Mouse (Mus musculus) heart, postnatal 10 days (tissue): ENCODE results near the gene Pdgfa. TPM values are rescaled to one million over a fixed set of nuclear protein-coding genes. Genes with fewer than 3 reads are reported as not detected.

Experiments used
- DNase-seq, 2 experiments: peaks; one replicate each; pipeline ENCODE4 v3.0.0; 2021
- intact Hi-C: fragments of 180-260 bp; cut with DNase I; formaldehyde crosslinking; loops from one replicate; pipeline ENCODE4 v1.15.1; 2025
- total RNA-seq, 2 experiments: library from RNA; stranded (reverse); gene quantifications; 2 replicates each; pipeline ENCODE4 v1.2.3; 2021

Pdgfa gene
- total RNA-seq, 2 experiments from 2014 or later: 34.1 to 45.2 TPM

- intact Hi-C loops: no loop called here
- peak in 1 of 2 experiments; percentile 65 for DNase-seq
Measured at GRCm38 (mm10) chr5:138966033-138966724, 31.0 kb downstream of the Pdgfa start.

- intact Hi-C loops: no loop called here
Measured at GRCm38 (mm10) chr5:138965590-138965989, 31.6 kb downstream of the Pdgfa start.

GRCm38 (mm10) chr5:138956427-138956833, 40.7 kb downstream of the Pdgfa start:
- intact Hi-C loops: no loop called here
- peak in 1 of 2 experiments; percentile 57 for DNase-seq

More at GRCm38 (mm10) chr5:138965590-138965989, 31.6 kb downstream of the Pdgfa start:
- no peak for DNase-seq

GRCm38 (mm10) chr5:138953986-138954385, 43.2 kb downstream of the Pdgfa start:
- no peak for DNase-seq
- intact Hi-C loops: no loop called here

- intact Hi-C loops: no loop called here
- no peak for DNase-seq
Measured at GRCm38 (mm10) chr5:138952969-138953368, 44.2 kb downstream of the Pdgfa start.

- DNase-seq: no peak
- intact Hi-C loops: no loop called here
Measured at GRCm38 (mm10) chr5:138951305-138951704, 45.9 kb downstream of the Pdgfa start.

GRCm38 (mm10) chr5:138949165-138949564, 48.0 kb downstream of the Pdgfa start:
- intact Hi-C loops: no loop called here

GRCm38 (mm10) chr5:138948031-138948980, 48.9 kb downstream of the Pdgfa start:
- DNase-seq: peak; percentile 73
- intact Hi-C loops: no loop called here

More at GRCm38 (mm10) chr5:138949165-138949564, 48.0 kb downstream of the Pdgfa start:
- DNase-seq: no peak

GRCm38 (mm10) chr5:138947487-138947886, 49.7 kb downstream of the Pdgfa start:
- no peak for DNase-seq
- intact Hi-C loops: no loop called here

- intact Hi-C loops: no loop called here
- no peak for DNase-seq
Measured at GRCm38 (mm10) chr5:138946931-138947330, 50.2 kb downstream of the Pdgfa start.

GRCm38 (mm10) chr5:138945011-138945410, 52.2 kb downstream of the Pdgfa start:
- DNase-seq: no peak
- intact Hi-C loops: no loop called here

- intact Hi-C loops: no loop called here
- DNase-seq: no peak
Measured at GRCm38 (mm10) chr5:138944551-138944950, 52.6 kb downstream of the Pdgfa start.

GRCm38 (mm10) chr5:138941842-138942241, 55.3 kb downstream of the Pdgfa start:
- no peak for DNase-seq

GRCm38 (mm10) chr5:138940576-138940975, 56.6 kb downstream of the Pdgfa start:
- intact Hi-C loops: no loop called here
- DNase-seq: no peak

More at GRCm38 (mm10) chr5:138941842-138942241, 55.3 kb downstream of the Pdgfa start:
- intact Hi-C loops: no loop called here

GRCm38 (mm10) chr5:138938572-138939163, 58.5 kb downstream of the Pdgfa start:
- no peak for DNase-seq
- intact Hi-C loops: no loop called here

GRCm38 (mm10) chr5:138936399-138937089, 60.6 kb downstream of the Pdgfa start:
- intact Hi-C loops: no loop called here
- DNase-seq: no peak

GRCm38 (mm10) chr5:138934540-138934939, 62.6 kb downstream of the Pdgfa start:
- intact Hi-C loops: no loop called here
- no peak for DNase-seq

GRCm38 (mm10) chr5:138932460-138933432, 64.4 kb downstream of the Pdgfa start:
- intact Hi-C loops: no loop called here
- no peak for DNase-seq

GRCm38 (mm10) chr5:138931836-138932235, 65.3 kb downstream of the Pdgfa start:
- intact Hi-C loops: no loop called here
- no peak for DNase-seq
